Mouse (Mus musculus): ENCODE measurements around the gene Sec61a2.

The Sec61a2 gene

GRCm38 (mm10) chr2:5889412-5889811, 5.8 kb downstream of the Sec61a2 start:
- DNase-seq (ENCODE audit: low read depth in 2 of 2, low spot score in 2 of 2), result no peak

- DNase-seq (ENCODE audit: low read depth in 2 of 2, low spot score in 2 of 2), result no peak
Measured at GRCm38 (mm10) chr2:5888865-5889264, 6.4 kb downstream of the Sec61a2 start.

- DNase-seq (ENCODE audit: low read depth in 2 of 2, low spot score in 2 of 2), result no peak
Measured at GRCm38 (mm10) chr2:5877446-5877845, 17.8 kb downstream of the Sec61a2 start.

GRCm38 (mm10) chr2:5869746-5870145, 25.5 kb downstream of the Sec61a2 start:
- no peak for DNase-seq (ENCODE audit: low read depth in 2 of 2, low spot score in 2 of 2)

- DNase-seq (ENCODE audit: low read depth in 2 of 2, low spot score in 2 of 2), result no peak
Measured at GRCm38 (mm10) chr2:5867681-5868080, 27.6 kb downstream of the Sec61a2 start.

GRCm38 (mm10) chr2:5862834-5863233, 32.4 kb downstream of the Sec61a2 start, which contains the start of gene Gm13199:
TSS of gene Gm13199 (minus strand) at chr2:5862934.
- DNase-seq (ENCODE audit: low read depth in 2 of 2, low spot score in 2 of 2), result no peak

- DNase-seq (ENCODE audit: low read depth in 2 of 2, low spot score in 2 of 2), result no peak
Measured at GRCm38 (mm10) chr2:5851866-5852265, 43.4 kb downstream of the Sec61a2 start.

- no peak for DNase-seq (ENCODE audit: low read depth in 2 of 2, low spot score in 2 of 2)
Measured at GRCm38 (mm10) chr2:5851116-5851515, 44.1 kb downstream of the Sec61a2 start.

GRCm38 (mm10) chr2:5845826-5846225, 49.4 kb downstream of the Sec61a2 start:
- DNase-seq (ENCODE audit: low read depth in 2 of 2, low spot score in 2 of 2), result no peak

GRCm38 (mm10) chr2:5844873-5845631, 50.2 kb downstream of the Sec61a2 start, which contains the start of the genes Nudt5 and Cdc123:
TSS of gene Nudt5 (plus strand) at chr2:5845019.
TSS of gene Cdc123 (minus strand) at chr2:5845164.
- DNase-seq (ENCODE audit: low read depth in 2 of 2, low spot score in 2 of 2), result peak; percentile 76 to 79

GRCm38 (mm10) chr2:5844181-5844872, 50.9 kb downstream of the Sec61a2 start:
- DNase-seq (ENCODE audit: low read depth in 2 of 2, low spot score in 2 of 2), result no peak

- DNase-seq (ENCODE audit: low read depth in 2 of 2, low spot score in 2 of 2), result no peak
Measured at GRCm38 (mm10) chr2:5840815-5841214, 54.4 kb downstream of the Sec61a2 start.

GRCm38 (mm10) chr2:5825265-5825913, 69.8 kb downstream of the Sec61a2 start:
- DNase-seq (ENCODE audit: low read depth in 2 of 2, low spot score in 2 of 2), result no peak

GRCm38 (mm10) chr2:5824685-5825084, 70.5 kb downstream of the Sec61a2 start:
- no peak for DNase-seq (ENCODE audit: low read depth in 2 of 2, low spot score in 2 of 2)

- DNase-seq (ENCODE audit: low read depth in 2 of 2, low spot score in 2 of 2), result no peak
Measured at GRCm38 (mm10) chr2:5824213-5824612, 71.0 kb downstream of the Sec61a2 start.

- no peak for DNase-seq (ENCODE audit: low read depth in 2 of 2, low spot score in 2 of 2)
Measured at GRCm38 (mm10) chr2:5822449-5822848, 72.8 kb downstream of the Sec61a2 start.

- no peak for DNase-seq (ENCODE audit: low read depth in 2 of 2, low spot score in 2 of 2)
Measured at GRCm38 (mm10) chr2:5821264-5821663, 74.0 kb downstream of the Sec61a2 start.

Data from CD8-positive naive resting alpha-beta T cell, adult 2 months (primary cell).